Mouse (Mus musculus) spleen, postnatal 4 days (tissue): ENCODE results near the gene Foxd4.
A peak's percentile ranks its signal among the peaks of the same experiment; 100 is the strongest.
"Not testable (repeated sequence)": the region's sequence is repeated elsewhere in the genome, so short reads cannot be mapped to it uniquely, and the experiment has no call there.

Experiments used
- DNase-seq, 2 experiments: peaks; one replicate each; pipeline ENCODE4 v3.0.0; 2022; ENCODE audit warnings: low spot score in 2 of 2

Foxd4 gene

DNA sequence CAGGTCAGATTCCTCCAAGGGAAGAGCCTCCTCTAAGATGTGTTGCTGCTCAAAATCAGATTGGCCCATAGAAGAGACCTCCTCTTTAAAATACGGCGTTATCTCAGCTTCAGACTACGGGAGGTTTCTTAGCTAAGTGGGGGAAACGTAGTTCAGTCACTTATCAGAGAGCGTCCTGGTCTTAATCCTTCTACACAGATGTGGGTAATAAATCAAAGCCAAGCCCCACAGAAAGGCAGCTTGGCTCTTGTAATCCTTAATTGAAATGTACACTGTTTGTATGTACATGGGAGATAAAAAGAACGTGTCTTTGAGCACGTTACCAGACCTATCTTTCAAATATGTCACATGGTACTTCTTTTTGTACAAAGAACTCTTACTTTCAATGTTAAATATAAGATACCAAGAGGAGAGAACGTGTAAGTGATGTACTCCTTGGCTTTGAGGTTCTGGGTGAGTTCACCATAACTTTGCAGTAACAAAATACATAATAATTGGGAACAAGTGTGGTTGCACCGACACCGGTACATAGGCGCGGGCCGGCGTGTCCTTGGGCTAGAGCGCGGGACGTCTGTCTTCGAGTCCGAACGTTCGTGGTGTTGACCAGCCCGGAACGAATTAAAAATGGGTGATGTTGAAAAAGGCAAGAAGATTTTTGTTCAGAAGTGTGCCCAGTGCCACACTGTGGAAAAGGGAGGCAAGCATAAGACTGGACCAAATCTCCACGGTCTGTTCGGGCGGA is 25.7 kb downstream of the Foxd4 start, which contains the start of gene Gm10053:
Gene Gm10053 (plus strand): TSS at position 558 of the 742 bp plus-strand sequence.
- not testable (repeated sequence) for DNase-seq

GRCm38 (mm10) chr19:24873873-24874272 is 27.1 kb downstream of the Foxd4 start:
- DNase-seq = no peak

GRCm38 (mm10) chr19:24871037-24871635 is 29.9 kb downstream of the Foxd4 start:
- DNase-seq = peak; percentile 51 to 85

DNA sequence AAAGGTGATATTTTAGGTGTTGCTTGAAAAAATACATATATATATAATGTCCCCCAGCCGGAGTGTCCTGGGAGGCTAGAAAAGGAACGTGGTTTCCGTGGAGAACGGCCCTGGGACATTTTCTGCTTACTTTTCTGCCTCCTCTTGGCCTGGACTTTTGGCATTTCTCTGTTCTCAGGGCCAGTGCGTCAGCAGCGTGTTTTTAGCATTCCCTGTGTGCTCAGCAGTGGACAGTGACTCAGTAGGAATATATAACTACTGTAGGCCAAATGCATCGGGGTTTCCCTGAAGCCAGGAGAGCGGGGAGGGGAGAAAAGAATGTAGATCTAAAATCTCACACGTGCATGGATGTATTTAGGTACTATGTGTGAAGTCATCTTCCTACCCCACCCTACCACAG is 35.6 kb downstream of the Foxd4 start:
- no peak for DNase-seq

DNA sequence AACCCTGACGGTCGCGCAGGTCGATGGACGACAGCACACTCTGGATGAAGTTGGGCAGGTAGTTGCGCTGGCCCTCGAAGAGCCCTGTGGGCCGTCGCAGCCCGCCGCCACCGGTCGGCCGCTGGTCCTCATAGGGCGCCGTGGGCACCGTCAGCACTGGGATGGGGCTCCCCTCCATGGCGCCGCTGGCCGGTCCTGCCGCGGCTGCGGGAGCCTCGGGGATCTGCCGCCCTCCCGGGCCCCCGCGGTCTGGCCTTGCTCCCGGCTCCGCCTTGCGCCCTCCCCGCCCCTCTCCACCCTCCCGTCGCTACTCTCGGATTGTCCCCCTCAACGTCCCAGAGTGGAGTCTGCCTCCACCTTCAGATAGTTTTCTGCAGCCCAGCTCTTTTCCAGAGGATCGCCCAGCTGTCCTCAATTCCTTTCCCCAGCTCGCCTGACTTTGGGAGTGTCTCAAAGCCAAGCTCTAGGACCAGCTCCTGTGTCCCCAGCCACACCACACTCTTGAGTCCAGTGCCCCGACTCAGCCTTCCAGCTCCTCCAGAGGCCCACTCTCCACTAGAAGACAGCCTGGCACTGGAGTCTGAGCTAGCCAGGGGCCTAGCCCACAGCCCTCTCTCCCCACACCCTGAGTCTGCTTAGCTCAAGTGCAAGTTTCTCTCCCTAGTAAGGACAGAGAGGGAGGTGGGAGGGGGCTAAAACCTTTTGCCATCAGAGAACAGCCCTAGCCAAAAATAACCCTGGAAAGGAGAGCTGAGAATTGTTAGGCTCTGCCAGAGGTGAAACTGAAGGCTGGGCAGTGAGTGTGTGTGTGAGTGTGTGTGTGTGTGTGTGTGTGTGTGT is 39.2 kb downstream of the Foxd4 start, which contains the start of gene Pgm5:
Gene Pgm5 (minus strand): TSS at position 244 of the 840 bp plus-strand sequence.
- DNase-seq = no peak

DNA sequence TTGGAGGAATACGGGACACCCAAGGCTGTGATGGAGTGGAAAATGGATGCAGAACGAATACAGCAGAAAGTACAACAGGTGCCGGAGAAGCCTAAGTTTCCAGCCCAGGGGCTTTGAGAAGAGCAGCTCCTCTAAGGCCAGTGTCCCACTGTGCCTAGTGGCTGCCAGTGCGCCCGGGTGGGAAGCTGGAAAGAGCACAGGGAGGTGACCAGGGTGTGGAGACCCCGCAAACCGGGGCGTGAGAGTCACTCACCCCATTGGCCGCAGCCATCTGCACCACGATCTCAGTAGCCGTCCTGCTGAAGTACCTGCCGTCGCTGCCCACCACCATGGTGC is 39.8 kb downstream of the Foxd4 start:
- DNase-seq = no peak

DNA sequence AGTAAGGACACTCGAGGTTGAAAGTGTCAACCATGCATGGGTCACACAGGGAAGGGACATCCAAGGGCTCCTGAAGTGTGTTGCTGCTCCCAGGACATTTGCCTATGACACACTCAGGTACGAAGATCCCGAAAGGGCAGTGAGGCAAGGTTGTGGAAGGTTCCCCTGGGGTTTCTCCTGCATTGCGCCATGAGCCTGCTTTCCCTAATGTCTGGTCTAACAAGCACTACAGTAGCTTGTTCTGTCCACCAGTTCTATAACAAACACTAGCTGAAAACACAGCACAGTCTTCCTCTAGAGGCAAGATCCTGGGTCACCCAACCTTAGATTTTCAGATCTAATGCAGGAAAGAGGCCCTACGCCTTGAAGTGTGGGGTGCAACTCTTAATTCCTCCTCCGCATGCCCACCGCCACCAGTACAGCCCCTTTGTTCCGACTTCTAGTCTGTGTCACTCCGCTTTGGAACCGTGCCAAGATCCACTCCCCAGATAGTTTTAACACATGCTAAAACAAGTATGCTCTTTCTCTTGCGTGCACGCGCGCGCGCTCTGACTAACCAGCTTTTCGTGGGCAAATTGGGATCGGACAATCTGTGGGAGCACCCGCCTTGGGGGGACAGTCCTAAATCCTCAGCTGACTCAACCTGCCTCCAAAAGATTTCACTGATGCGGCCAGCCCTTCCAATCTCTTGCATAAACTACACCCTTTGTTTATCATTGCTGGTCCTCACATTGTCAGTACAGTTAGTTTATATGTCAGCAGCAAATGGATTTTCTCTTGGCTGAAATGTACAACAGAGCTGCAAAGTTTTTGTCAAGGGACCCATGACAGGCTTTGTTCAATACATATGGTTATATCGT is 49.3 kb downstream of the Foxd4 start:
- no peak for DNase-seq
